Comparison of ENCODE assay signal across 34 mouse cellular contexts in the genomic region with DNA sequence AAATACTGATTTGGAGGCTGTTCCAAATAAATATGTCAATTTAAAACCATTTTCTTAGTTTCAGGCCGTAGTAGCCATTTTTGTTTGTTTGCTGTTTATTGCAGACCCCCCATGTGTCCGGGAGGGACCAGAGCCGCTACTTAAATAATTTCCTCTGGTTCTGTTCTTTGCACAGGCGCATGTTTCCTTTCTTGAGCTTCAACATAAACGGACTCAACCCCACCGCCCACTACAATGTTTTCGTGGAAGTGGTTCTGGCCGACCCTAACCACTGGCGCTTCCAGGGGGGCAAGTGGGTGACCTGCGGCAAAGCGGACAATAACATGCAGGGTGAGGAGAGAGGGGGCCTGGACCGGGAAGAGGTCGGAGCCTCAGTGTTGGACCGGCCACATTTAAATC. TPM values are rescaled to one million over a fixed set of nuclear protein-coding genes. Genes with fewer than 3 reads are reported as not detected.
DNase-seq lines count a peak whose midpoint lies in the region; ATAC-seq and TF ChIP-seq lines count a peak whose summit lies in the region.
"Had no signal": no experiment of that assay in that cellular context is flagged by ENCODE, and none has a peak within 500 bp of the region (broad histone marks: within the 10 kb centered on the region; RNA-seq: fewer than 3 reads in every experiment).

No protein-coding gene starts in this region.

- H3K4me3 ChIP-seq in hindbrain, postnatal 0 days (ENCODE audit: low read length): peak overlapping the region; percentile 44
- H3K4me3 ChIP-seq in hindbrain, embryonic 10.5 days: no peak overlapping the region
- peak overlapping the region; percentile 42 for H3K4me3 ChIP-seq in forebrain, embryonic 11.5 days (ENCODE audit: low read depth, low read length)
- H3K4me3 ChIP-seq in forebrain, embryonic 15.5 days: peak overlapping the region; percentile 43
- peak overlapping the region; percentile 5; the same call in 1 of the 2 replicates for H3K4me3 ChIP-seq in limb, embryonic 13.5 days
- no peak overlapping the region for H3K4me3 ChIP-seq in gastrocnemius, adult 2 months
- H3K4me3 ChIP-seq: erythroblast, embryonic 14.5 days; heart, adult 2 months; layer of hippocampus, adult 2 months; liver, embryonic 13.5 days; megakaryocyte, embryonic 14.5 days had no signal

- no peak overlapping the region for H3K27ac ChIP-seq in hindbrain, postnatal 0 days
- H3K27ac ChIP-seq in hindbrain, embryonic 10.5 days: no peak overlapping the region
- no peak overlapping the region for H3K27ac ChIP-seq in forebrain, embryonic 11.5 days (ENCODE audit: low read depth, low read length)
- no peak overlapping the region for H3K27ac ChIP-seq in forebrain, embryonic 15.5 days (replicated peaks)
- H3K27ac ChIP-seq in limb, embryonic 13.5 days: no peak overlapping the region
- H3K27ac ChIP-seq in gastrocnemius, adult 2 months: no peak overlapping the region
- H3K27ac ChIP-seq: heart, adult 2 months; heart, embryonic 13.5 days; hindbrain, embryonic 14.5 days; layer of hippocampus, adult 2 months; liver, embryonic 13.5 days; midbrain, embryonic 15.5 days; stomach, postnatal 0 days had no signal

- intact Hi-C loops in gastrocnemius, adult 2 months (cut with DNase I): loop anchor here (10.0 kb wide), 1 partner anchor 315 kb away; no protein-coding TSS in a partner anchor

- H3K36me3 ChIP-seq in hindbrain, postnatal 0 days (ENCODE audit: insufficient read depth, low read length): no peaks in the 10 kb centered on the region
- H3K36me3 ChIP-seq in hindbrain, embryonic 10.5 days: no peaks in the 10 kb centered on the region
- no peaks in the 10 kb centered on the region for H3K36me3 ChIP-seq in forebrain, embryonic 11.5 days (ENCODE audit: control insufficient read depth, insufficient read depth, low read length)
- H3K36me3 ChIP-seq in forebrain, embryonic 15.5 days: no peaks in the 10 kb centered on the region
- no peaks in the 10 kb centered on the region for H3K36me3 ChIP-seq in limb, embryonic 13.5 days
- H3K36me3 ChIP-seq: heart, embryonic 13.5 days; liver, embryonic 13.5 days; midbrain, embryonic 15.5 days had no signal

- DNase-seq in hindbrain, postnatal 0 days (ENCODE audit: low spot score): no peak
- DNase-seq in hindbrain, embryonic 10.5 days (ENCODE audit: low spot score): no peak
- peak; percentile 58 for DNase-seq in forebrain, embryonic 11.5 days (ENCODE audit: low spot score)
- no peak for DNase-seq in gastrocnemius, adult 2 months
- DNase-seq in layer of hippocampus, postnatal 36 days: no peak
- DNase-seq: adrenal gland, postnatal 25 days; cerebellum, adult 11-12 months; cerebellum, postnatal 10 days; gastrocnemius, postnatal 36 days; heart, adult 2 months; heart, postnatal 10 days; kidney, adult 2 months; kidney, postnatal 36 days; liver, embryonic 13.5 days; lung, adult 18-20 months; lung, postnatal 4 days; right cerebral cortex, adult 18-20 months; right cerebral cortex, postnatal 4 days; thymus, adult 2 months; thymus, postnatal 36 days had no signal

- 10% methylated on average over 14 of the region's 14 CpGs for WGBS in hindbrain, postnatal 0 days
- WGBS in hindbrain, embryonic 10.5 days: 4% methylated on average over 14 of the region's 14 CpGs
- WGBS in forebrain, embryonic 11.5 days: 3% methylated on average over 14 of the region's 14 CpGs
- WGBS in forebrain, embryonic 15.5 days: 12% methylated on average over 14 of the region's 14 CpGs
- WGBS in limb, embryonic 13.5 days: 3% methylated on average over 14 of the region's 14 CpGs

- no peaks in the 10 kb centered on the region for H3K9me3 ChIP-seq in hindbrain, postnatal 0 days (ENCODE audit: low read length)
- no peaks in the 10 kb centered on the region for H3K9me3 ChIP-seq in hindbrain, embryonic 10.5 days
- no peaks in the 10 kb centered on the region for H3K9me3 ChIP-seq in forebrain, embryonic 11.5 days (ENCODE audit: control insufficient read depth, low read length)
- H3K9me3 ChIP-seq in forebrain, embryonic 15.5 days: no peaks in the 10 kb centered on the region
- H3K9me3 ChIP-seq in limb, embryonic 13.5 days: no peaks in the 10 kb centered on the region
- H3K9me3 ChIP-seq: heart, embryonic 13.5 days; liver, embryonic 13.5 days; megakaryocyte, embryonic 14.5 days; midbrain, embryonic 15.5 days had no signal

- H3K9ac ChIP-seq in hindbrain, postnatal 0 days (replicated peaks; ENCODE audit: low read length): no peak overlapping the region
- no peak overlapping the region; the same call in 1 of the 2 replicates for H3K9ac ChIP-seq in forebrain, embryonic 11.5 days (ENCODE audit: low read length)
- H3K9ac ChIP-seq in forebrain, embryonic 15.5 days (replicated peaks): 0 out of 2 replicates have a peak overlapping the region, but pooled peaks have one; percentile 7
- H3K9ac ChIP-seq in limb, embryonic 13.5 days: no peak overlapping the region
- H3K9ac ChIP-seq: heart, embryonic 13.5 days; hindbrain, embryonic 14.5 days; liver, embryonic 13.5 days; midbrain, embryonic 15.5 days had no signal

- TF ChIP-seq CTCF in hindbrain, postnatal 0 days (IDR thresholded peaks at IDR 0.05; ENCODE audit: low read depth): no peak
- no peak for TF ChIP-seq CTCF in gastrocnemius, adult 2 months (IDR thresholded peaks at IDR 0.05)

- H3K4me2 ChIP-seq in hindbrain, postnatal 0 days (ENCODE audit: low read depth, low read length): peak overlapping the region; percentile 53; the same call in 1 of the 2 replicates
- 0 out of 2 replicates have a peak overlapping the region, but pooled peaks have one; percentile 8 for H3K4me2 ChIP-seq in forebrain, embryonic 11.5 days (ENCODE audit: low read depth, low read length, severe bottlenecking)
- H3K4me2 ChIP-seq in forebrain, embryonic 15.5 days (replicated peaks): peak overlapping the region; percentile 51
- H3K4me2 ChIP-seq in limb, embryonic 13.5 days (replicated peaks): no peak overlapping the region
- H3K4me2 ChIP-seq: hindbrain, embryonic 14.5 days; liver, embryonic 13.5 days had no signal

- no peaks in the 10 kb centered on the region for H3K4me1 ChIP-seq in hindbrain, postnatal 0 days (ENCODE audit: insufficient read depth, low read length)
- peaks cover 31% of the 10 kb centered on the region for H3K4me1 ChIP-seq in hindbrain, embryonic 10.5 days (replicated peaks)
- peaks cover 18% of the 10 kb centered on the region; the same call in 1 of the 2 replicates for H3K4me1 ChIP-seq in forebrain, embryonic 11.5 days (replicated peaks; ENCODE audit: control insufficient read depth, insufficient read depth, low read length)
- H3K4me1 ChIP-seq in forebrain, embryonic 15.5 days: peaks cover 42% of the 10 kb centered on the region
- peaks cover 35% of the 10 kb centered on the region for H3K4me1 ChIP-seq in limb, embryonic 13.5 days

- ATAC-seq in hindbrain, postnatal 0 days: no peak
- no peak for ATAC-seq in forebrain, embryonic 11.5 days (replicated peaks; ENCODE audit: low FRiP score)
- no peak for ATAC-seq in forebrain, embryonic 15.5 days (replicated peaks)
- no peak for ATAC-seq in limb, embryonic 13.5 days (ENCODE audit: low FRiP score, low read depth)
- ATAC-seq: CD4-positive, CD25-positive, alpha-beta regulatory T cell, adult 4 months; lung, postnatal 0 days; midbrain, embryonic 15.5 days had no signal

- H3K27me3 ChIP-seq in hindbrain, postnatal 0 days (ENCODE audit: insufficient read depth, low read length): peaks cover 74% of the 10 kb centered on the region
- peaks cover 100% of the 10 kb centered on the region for H3K27me3 ChIP-seq in hindbrain, embryonic 10.5 days (ENCODE audit: insufficient read depth, poor library complexity, severe bottlenecking)
- H3K27me3 ChIP-seq in forebrain, embryonic 11.5 days (ENCODE audit: control insufficient read depth, insufficient read depth, low read length): peaks cover 80% of the 10 kb centered on the region
- H3K27me3 ChIP-seq in forebrain, embryonic 15.5 days: peaks cover 67% of the 10 kb centered on the region
- peaks cover 97% of the 10 kb centered on the region for H3K27me3 ChIP-seq in limb, embryonic 13.5 days

RNA-seq across cellular contexts. Expression of a gene that starts 2.3 kb away (rescaled TPM):
- 16.2 and 19.4 TPM in 2 replicates for total RNA-seq in hindbrain, postnatal 0 days (2014; rRNA removed)
- polyA plus RNA-seq in hindbrain, postnatal 0 days (2015; fragmentation: Nextera tagmentation; extraction: Ambion mirVana): 8.6 and 8.9 TPM in 2 replicates
- polyA plus RNA-seq in hindbrain, embryonic 10.5 days (2016; fragmentation: Nextera tagmentation; extraction: Ambion mirVana): 0.10 TPM in 1 of 2 replicates, not detected in the other
- polyA plus RNA-seq in forebrain, embryonic 11.5 days (2014; fragmentation: Nextera tagmentation; extraction: Ambion mirVana): 22.9 and 25.8 TPM in 2 replicates
- polyA plus RNA-seq in forebrain, embryonic 15.5 days (2015; fragmentation: Nextera tagmentation; extraction: Ambion mirVana): 28.3 and 33.9 TPM in 2 replicates
- polyA plus RNA-seq in limb, embryonic 13.5 days (2015; fragmentation: Nextera tagmentation; extraction: Ambion mirVana): 0.28 and 0.71 TPM in 2 replicates
- total RNA-seq in gastrocnemius, adult 2 months (2021): not detected
- 1 to 10 TPM in 1 of 2 experiments, under 1 TPM in 1; 0.77 to 1.2 TPM for total RNA-seq in layer of hippocampus, postnatal 36 days (2021)
- total RNA-seq: gastrocnemius, adult 18-20 months; gastrocnemius, postnatal 36 days; heart, postnatal 10 days had no signal
- polyA plus RNA-seq: erythroblast, embryonic 14.5 days; heart, embryonic 13.5 days; kidney, embryonic 16.5 days; liver, embryonic 13.5 days; neural tube, embryonic 11.5 days had no signal

RNA-seq across cellular contexts. Expression of a gene that starts 25.8 kb away (rescaled TPM):
- 34.1 and 36.8 TPM in 2 replicates for total RNA-seq in hindbrain, postnatal 0 days (2014; rRNA removed)
- polyA plus RNA-seq in hindbrain, postnatal 0 days (2015; fragmentation: Nextera tagmentation; extraction: Ambion mirVana): 25.8 and 27.2 TPM in 2 replicates
- polyA plus RNA-seq in hindbrain, embryonic 10.5 days (2016; fragmentation: Nextera tagmentation; extraction: Ambion mirVana): 34.2 and 42.9 TPM in 2 replicates
- polyA plus RNA-seq in forebrain, embryonic 11.5 days (2014; fragmentation: Nextera tagmentation; extraction: Ambion mirVana): 60.8 and 66.8 TPM in 2 replicates
- 53.4 and 59.3 TPM in 2 replicates for polyA plus RNA-seq in forebrain, embryonic 15.5 days (2015; fragmentation: Nextera tagmentation; extraction: Ambion mirVana)
- polyA plus RNA-seq in limb, embryonic 13.5 days (2015; fragmentation: Nextera tagmentation; extraction: Ambion mirVana): 52.0 and 56.0 TPM in 2 replicates
- 100 to 1,000 TPM; 397 to 426 TPM for total RNA-seq in gastrocnemius, adult 2 months (2021)
- 10 to 100 TPM; 81.9 to 86.8 TPM for total RNA-seq in layer of hippocampus, postnatal 36 days (2021)

Comparison
In these comparisons a context has a peak if more than half of its experiments do, and no peak if none do; other contexts are left out.
1. H3K4me3 ChIP-seq: peak in hindbrain, postnatal 0 days (single experiment), forebrain, embryonic 11.5 days (single experiment), forebrain, embryonic 15.5 days (single experiment) and limb, embryonic 13.5 days (single experiment); none in hindbrain, embryonic 10.5 days (single experiment) and gastrocnemius, adult 2 months (single experiment).